Mouse (Mus musculus): ENCODE data around the gene Map3k19. TPM values are rescaled to one million over a fixed set of nuclear protein-coding genes. Genes with fewer than 3 reads are reported as not detected.

Map3k19 gene
- total and polyA plus RNA-seq, 3 experiments: 0.04 TPM; not detected in 2

DNA sequence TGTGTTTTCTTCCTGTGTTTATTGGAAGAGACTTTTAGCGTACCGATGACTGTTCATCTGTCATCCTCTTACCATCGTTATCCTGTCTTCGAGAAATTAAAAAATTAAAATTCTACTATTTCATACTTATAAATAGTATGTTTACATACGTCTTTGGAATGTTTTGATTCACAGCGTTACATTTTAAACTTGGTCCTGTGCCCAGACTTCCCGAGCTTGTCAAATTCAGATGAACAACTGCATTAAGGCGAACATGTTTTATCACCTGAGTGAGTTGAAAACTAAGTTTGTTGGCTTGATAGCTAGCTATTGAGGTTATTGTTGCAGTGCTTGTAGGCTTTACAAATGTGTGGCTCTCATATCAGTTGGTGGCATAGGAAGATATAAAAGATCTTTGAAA is 14.4 kb upstream of the Map3k19 start:
- in situ Hi-C loops (cut with MboI; ENCODE audit: low pct_ligation_motif_present, low pct_unique_long_range_greater_than_20kb, low sequenced_read_pairs): no loop called here
- H3K79me2 ChIP-seq (replicated peaks; ENCODE audit: control insufficient read depth, extremely low read depth, insufficient read depth, poor library complexity, severe bottlenecking): peaks cover 9% of the 10 kb centered on the region
- H3K9ac ChIP-seq (ENCODE audit: insufficient read depth, low read depth): peak overlapping the region; percentile 51
- no peaks in the 10 kb centered on the region for H3K9me3 ChIP-seq (replicated peaks; ENCODE audit: low read length)
- TF ChIP-seq USF1 (IDR thresholded peaks at IDR 0.05; ENCODE audit: low read depth, low read length): no peak
- peak overlapping the region; percentile 78 to 88 (median 79) for H3K4me3 ChIP-seq (replicated peaks in 1 of 3; ENCODE audit: low read depth in 2 of 3, low read length in 2 of 3, poor library complexity in 1 of 3)
- dilution Hi-C loops (cut with MboI; ENCODE audit: extremely low pct_ligation_motif_present, extremely low pct_unique_long_range_greater_than_20kb, low sequenced_read_pairs): no loop called here
- peaks cover 2 to 16% of the 10 kb centered on the region in 2 experiments; a peak in 2 of 4 replicates for H3K4me1 ChIP-seq (ENCODE audit: control insufficient read depth in 1 of 2, insufficient read depth in 2 of 2)
- H3K27ac ChIP-seq (ENCODE audit: insufficient read depth, low read depth): no peak overlapping the region
- DNase-seq (ENCODE audit: extremely low read depth): no peak
- peak overlapping the region; percentile 88 for H3K4me2 ChIP-seq (ENCODE audit: insufficient read depth, low read depth, poor library complexity, severe bottlenecking)
- H3K36me3 ChIP-seq (replicated peaks in 1 of 2; ENCODE audit: control insufficient read depth in 1 of 2, insufficient read depth in 1 of 2, low read length in 1 of 2): peaks cover 9 to 30% of the 10 kb centered on the region in 2 experiments
- H3K27me3 ChIP-seq (replicated peaks): no peaks in the 10 kb centered on the region

DNA sequence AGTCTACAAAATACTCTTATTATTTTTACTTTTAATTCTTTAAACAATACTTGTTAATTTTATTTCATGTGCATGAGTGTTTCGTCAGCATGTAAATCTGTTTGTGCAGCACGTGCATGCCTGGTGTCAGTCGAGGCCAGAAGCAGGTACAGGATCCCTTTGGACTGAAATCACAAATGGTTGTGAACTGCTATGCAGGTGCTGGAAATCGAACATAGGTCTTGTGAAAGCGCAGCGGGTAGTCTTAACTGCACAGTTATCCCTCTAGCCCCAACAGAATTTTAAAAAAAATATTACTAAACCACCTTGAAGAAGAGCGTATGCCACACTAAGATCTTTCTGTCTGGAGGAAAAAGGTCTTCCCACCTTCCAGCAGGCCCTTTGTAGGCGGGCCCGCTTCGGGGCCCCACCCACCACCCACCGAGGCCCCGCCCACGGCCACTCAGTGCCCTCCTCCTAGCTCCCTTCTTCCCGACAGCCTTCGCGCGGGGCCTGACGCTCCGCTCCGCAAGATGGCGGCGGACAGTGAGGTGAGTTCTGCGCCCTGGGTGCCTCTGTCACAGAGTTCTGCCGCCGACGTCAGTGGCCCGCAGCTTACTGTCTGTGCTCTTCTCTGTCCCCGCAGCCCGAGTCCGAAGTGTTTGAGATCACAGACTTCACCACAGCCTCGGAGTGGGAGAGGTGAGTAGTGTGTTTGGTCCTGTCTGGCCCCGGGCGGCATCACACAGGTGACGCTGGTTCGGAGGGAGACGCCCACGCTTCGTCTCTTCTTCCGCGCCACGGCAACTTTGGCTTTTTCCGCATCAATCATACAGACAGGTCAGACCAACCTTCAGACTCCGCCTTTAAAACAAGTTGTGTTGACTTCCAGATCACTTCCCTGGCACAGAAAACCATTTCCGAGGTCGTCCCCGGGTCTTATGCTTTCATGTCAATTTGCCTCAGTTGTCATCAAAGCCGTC is 13.8 kb upstream of the Map3k19 start, which contains the start of gene Rab3gap1:
TSS of gene Rab3gap1 (plus strand) at position 474 of the 962 bp plus-strand sequence.
- in situ Hi-C loops (cut with MboI; ENCODE audit: low pct_ligation_motif_present, low pct_unique_long_range_greater_than_20kb, low sequenced_read_pairs): no loop called here
- peaks cover 9% of the 10 kb centered on the region for H3K79me2 ChIP-seq (replicated peaks; ENCODE audit: control insufficient read depth, extremely low read depth, insufficient read depth, poor library complexity, severe bottlenecking)
- peak within 1 kb of the TSS; percentile 65 for H3K27ac ChIP-seq (ENCODE audit: insufficient read depth, low read depth)
- H3K27me3 ChIP-seq (replicated peaks): no peaks in the 10 kb centered on the region
- H3K4me2 ChIP-seq (ENCODE audit: insufficient read depth, low read depth, poor library complexity, severe bottlenecking): peak within 1 kb of the TSS; percentile 88
- dilution Hi-C loops (cut with MboI; ENCODE audit: extremely low pct_ligation_motif_present, extremely low pct_unique_long_range_greater_than_20kb, low sequenced_read_pairs): no loop called here
- peaks cover 2 to 16% of the 10 kb centered on the region in 2 experiments; a peak in 2 of 4 replicates for H3K4me1 ChIP-seq (ENCODE audit: control insufficient read depth in 1 of 2, insufficient read depth in 2 of 2)
- peak within 1 kb of the TSS; percentile 78 to 88 (median 79) for H3K4me3 ChIP-seq (replicated peaks in 1 of 3; ENCODE audit: low read depth in 2 of 3, low read length in 2 of 3, poor library complexity in 1 of 3)
- H3K9me3 ChIP-seq (replicated peaks; ENCODE audit: low read length): no peaks in the 10 kb centered on the region
- H3K9ac ChIP-seq (ENCODE audit: insufficient read depth, low read depth): peak within 1 kb of the TSS; percentile 51
- H3K36me3 ChIP-seq (replicated peaks in 1 of 2; ENCODE audit: control insufficient read depth in 1 of 2, insufficient read depth in 1 of 2, low read length in 1 of 2): peaks cover 9 to 27% of the 10 kb centered on the region in 2 experiments
- peak; percentile 90 for DNase-seq (ENCODE audit: extremely low read depth)
- TF ChIP-seq USF2 (conservative IDR thresholded peaks at IDR 0.05; ENCODE audit: low read depth, low read length) (no peak), EP300 (IDR thresholded peaks at IDR 0.05; ENCODE audit: low read length) (no peak), IRF4 (IDR thresholded peaks at IDR 0.05; ENCODE audit: low read depth, low read length) (0 out of 2 replicates have a peak, but pooled peaks have one; percentile 11), POLR2AphosphoS2 (IDR thresholded peaks at IDR 0.05; ENCODE audit: low read depth, low read length) (peak; percentile 82), CTCF (conservative IDR thresholded peaks at IDR 0.05 in 1 of 2, IDR thresholded peaks at IDR 0.05 in 1 of 2; ENCODE audit: low read depth in 2 of 2, low read length in 2 of 2) (no peak), ZNF384 (IDR thresholded peaks at IDR 0.05; ENCODE audit: low read depth, low read length) (no peak), MAX (IDR thresholded peaks at IDR 0.05; ENCODE audit: low read length) (peak; percentile 43; the same call in 1 of the 2 replicates), E2F4 (IDR thresholded peaks at IDR 0.05; ENCODE audit: insufficient replicate concordance, low read depth, low read length) (0 out of 2 replicates have a peak, but pooled peaks have one; percentile 52), KAT2A (IDR thresholded peaks at IDR 0.05; ENCODE audit: insufficient replicate concordance, low read length) (peak; percentile 77; the same call in 1 of the 2 replicates), ZMIZ1 (IDR thresholded peaks at IDR 0.05; ENCODE audit: low read depth, low read length) (peak; percentile 86), ETS1 (conservative IDR thresholded peaks at IDR 0.05; ENCODE audit: low read depth, low read length) (no peak), NELFE (IDR thresholded peaks at IDR 0.05; ENCODE audit: low read depth, low read length) (peak; percentile 96), CHD2 (IDR thresholded peaks at IDR 0.05; ENCODE audit: low read length) (peak; percentile 64), MXI1 (IDR thresholded peaks at IDR 0.05; ENCODE audit: low read depth, low read length) (peak; percentile 89), HCFC1 (IDR thresholded peaks at IDR 0.05; ENCODE audit: low read depth, low read length) (peak; percentile 78), BHLHE40 (IDR thresholded peaks at IDR 0.05; ENCODE audit: low read depth, low read length) (no peak), TBP (conservative IDR thresholded peaks at IDR 0.05; ENCODE audit: low read depth, low read length) (peak; percentile 57; the same call in 1 of the 2 replicates), MYC (IDR thresholded peaks at IDR 0.05; ENCODE audit: low read depth, low read length) (peak; percentile 62; the same call in 1 of the 2 replicates), CHD1 (IDR thresholded peaks at IDR 0.05; ENCODE audit: low read depth, low read length) (no peak), JUN (IDR thresholded peaks at IDR 0.05; ENCODE audit: insufficient read depth, low read depth, low read length) (no peak), NRF1 (IDR thresholded peaks at IDR 0.05; ENCODE audit: low read depth, low read length) (peak; percentile 41; the same call in 1 of the 2 replicates), GABPA (IDR thresholded peaks at IDR 0.05; ENCODE audit: insufficient replicate concordance, low read depth, low read length) (no peak), POLR2A (IDR thresholded peaks at IDR 0.05; ENCODE audit: low read depth, low read length) (peak; percentile 98), UBTF (IDR thresholded peaks at IDR 0.05; ENCODE audit: low read depth, low read length) (no peak), RAD21 (IDR thresholded peaks at IDR 0.05; ENCODE audit: low read depth, low read length) (no peak), JUND (conservative IDR thresholded peaks at IDR 0.05; ENCODE audit: low read depth, low read length) (no peak), PAX5 (IDR thresholded peaks at IDR 0.05; ENCODE audit: low read length) (no peak), TCF12 (IDR thresholded peaks at IDR 0.05; ENCODE audit: low read depth, low read length) (peak; percentile 88), MAZ (IDR thresholded peaks at IDR 0.05; ENCODE audit: low read depth, low read length) (no peak; the same call in 1 of the 2 replicates), USF1 (IDR thresholded peaks at IDR 0.05; ENCODE audit: low read depth, low read length) (no peak)
